Mouse (Mus musculus): ENCODE data around the gene Anp32b. TPM values are rescaled to one million over a fixed set of nuclear protein-coding genes. Genes with fewer than 3 reads are reported as not detected.

Anp32b gene
- total RNA-seq, 2 experiments from 2014 or later, result 44.9 to 46.4 TPM

DNA sequence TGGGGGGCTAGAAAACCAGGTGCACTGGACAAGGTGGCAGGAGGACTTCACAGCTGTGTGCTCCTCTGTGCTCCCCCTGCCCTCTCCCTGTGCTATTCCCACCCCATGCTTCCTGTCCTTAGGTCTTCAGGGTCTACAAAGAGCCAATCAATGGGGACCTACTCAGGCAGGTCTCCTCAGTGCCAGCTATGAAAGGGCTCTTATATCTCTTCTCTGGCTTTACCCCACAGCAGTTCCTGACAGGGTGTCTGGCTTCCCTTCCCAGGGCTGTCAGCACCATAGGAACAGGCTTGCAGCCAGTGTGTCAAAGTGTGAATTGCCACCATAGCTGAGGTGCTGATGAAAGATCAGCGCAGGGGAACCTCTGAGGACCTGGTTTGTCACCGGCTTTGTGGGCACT is 69.8 kb downstream of the Anp32b start:
- H3K4me3 ChIP-seq, result no peak overlapping the region
- intact Hi-C loops (cut with DNase I), result no loop called here
- DNase-seq (ENCODE audit: extremely low spot score in 1 of 2, low spot score in 2 of 2), result no peak

DNA sequence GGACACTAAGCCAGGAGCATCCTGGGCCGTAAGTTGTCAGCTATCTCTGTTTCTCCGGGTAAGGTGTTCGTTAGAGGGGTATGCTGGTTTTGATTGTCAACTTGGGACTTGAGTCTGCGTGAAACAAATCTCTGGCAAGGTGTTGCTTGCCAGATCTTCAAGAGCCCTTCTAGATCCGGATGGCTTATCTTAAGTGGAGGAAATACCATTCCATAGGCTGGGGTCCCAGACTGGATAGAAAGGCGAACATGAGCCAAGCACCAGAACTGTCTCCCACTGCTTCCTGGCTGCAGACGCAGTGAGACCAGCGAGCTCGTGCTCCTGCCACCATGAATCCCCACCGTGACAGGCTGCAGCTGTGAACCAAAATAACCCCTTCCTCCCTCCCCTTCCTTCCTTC is 70.8 kb downstream of the Anp32b start:
- intact Hi-C loops (cut with DNase I), result no loop called here
- DNase-seq (ENCODE audit: extremely low spot score in 1 of 2, low spot score in 2 of 2), result no peak
- no peak overlapping the region for H3K27ac ChIP-seq
- no peak for TF ChIP-seq CTCF (IDR thresholded peaks at IDR 0.05)
- no peak overlapping the region for H3K4me3 ChIP-seq

More for the DNA sequence above, 69.8 kb downstream of the Anp32b start:
- H3K27ac ChIP-seq, result no peak overlapping the region
- no peak for TF ChIP-seq CTCF (IDR thresholded peaks at IDR 0.05)

Other genes starting within 250 kb of the Anp32b start
- not detected for gene Foxe1, start 107.3 kb upstream of the Anp32b start, total RNA-seq (2021)
- gene Trmo, start 61.5 kb upstream of the Anp32b start, total RNA-seq (2021), result 1 to 10 TPM; 3.6 to 4.6 TPM
- gene Hemgn, start 37.4 kb upstream of the Anp32b start, total RNA-seq (2021), result not detected
- 10 to 100 TPM; 13.9 to 19.8 TPM for gene Nans, start 38.3 kb downstream of the Anp32b start, total RNA-seq (2021)
- 1 to 10 TPM in 1 of 2 experiments, under 1 TPM in 1; 0.72 to 1.1 TPM for gene Trim14, start 85.2 kb downstream of the Anp32b start, total RNA-seq (2021)
- 10 to 100 TPM; 24.4 to 28.2 TPM for gene Coro2a, start 151.3 kb downstream of the Anp32b start, total RNA-seq (2021)
- 1 to 10 TPM; 3.4 to 4.8 TPM for gene Tbc1d2, start 199.3 kb downstream of the Anp32b start, total RNA-seq (2021)